Mouse (Mus musculus): ENCODE measurements around the gene Vmn1r76. TPM values are rescaled to one million over a fixed set of nuclear protein-coding genes. Genes with fewer than 3 reads are reported as not detected.

Gene Vmn1r76
- not detected in 2 replicates for polyA plus RNA-seq (2014; fragmentation: Nextera tagmentation; extraction: Ambion mirVana)

GRCm38 (mm10) chr7:11938113-11938512 is at the start of gene Vmn1r76:
TSS of gene Vmn1r76 (minus strand) at chr7:11938213.
- DNase-seq (no peak), ATAC-seq (ENCODE audit: insufficient read depth) (no peak)
- TF ChIP-seq CTCF (IDR thresholded peaks at IDR 0.05; ENCODE audit: low read depth) = no peak
- no peak within 1 kb of the TSS for H3K27ac ChIP-seq (ENCODE audit: low read depth)
- H3K9me3 ChIP-seq (ENCODE audit: low read depth, low read length) = peaks cover 5% of the 10 kb centered on the region; the same call in 1 of the 2 replicates
- H3K36me3 ChIP-seq (ENCODE audit: insufficient read depth) = no peaks in the 10 kb centered on the region
- H3K4me1 ChIP-seq (ENCODE audit: insufficient read depth) = no peaks in the 10 kb centered on the region
- no peak within 1 kb of the TSS for H3K4me3 ChIP-seq (ENCODE audit: low read depth, low read length)
- no peak within 1 kb of the TSS for H3K4me2 ChIP-seq
- no peak within 1 kb of the TSS for H3K9ac ChIP-seq
- no peaks in the 10 kb centered on the region for H3K27me3 ChIP-seq (ENCODE audit: insufficient read depth, low read length)

GRCm38 (mm10) chr7:11972611-11973010 is 34.6 kb upstream of the Vmn1r76 start:
- TF ChIP-seq CTCF (IDR thresholded peaks at IDR 0.05; ENCODE audit: low read depth) = no peak
- ATAC-seq (ENCODE audit: insufficient read depth) (no peak), DNase-seq (no peak)
- H3K27me3 ChIP-seq (ENCODE audit: insufficient read depth, low read length) = no peaks in the 10 kb centered on the region
- no peaks in the 10 kb centered on the region; the same call in 1 of the 2 replicates for H3K9me3 ChIP-seq (ENCODE audit: low read depth, low read length)
- no peaks in the 10 kb centered on the region for H3K4me1 ChIP-seq (ENCODE audit: insufficient read depth)
- H3K4me2 ChIP-seq = no peak overlapping the region
- no peak overlapping the region for H3K27ac ChIP-seq (ENCODE audit: low read depth)
- H3K9ac ChIP-seq = no peak overlapping the region
- H3K4me3 ChIP-seq (ENCODE audit: low read depth, low read length) = no peak overlapping the region
- no peaks in the 10 kb centered on the region for H3K36me3 ChIP-seq (ENCODE audit: insufficient read depth)

GRCm38 (mm10) chr7:11947991-11948390 is 10.0 kb upstream of the Vmn1r76 start:
- peaks cover 4% of the 10 kb centered on the region; the same call in 1 of the 2 replicates for H3K9me3 ChIP-seq (ENCODE audit: low read depth, low read length)
- no peak overlapping the region for H3K4me2 ChIP-seq
- TF ChIP-seq CTCF (IDR thresholded peaks at IDR 0.05; ENCODE audit: low read depth) = no peak

GRCm38 (mm10) chr7:11874330-11874729 is 63.7 kb downstream of the Vmn1r76 start, which contains the start of gene Vmn1r75:
TSS of gene Vmn1r75 (plus strand) at chr7:11874630.
- no peak within 1 kb of the TSS for H3K27ac ChIP-seq (ENCODE audit: low read depth)
- no peak within 1 kb of the TSS for H3K4me2 ChIP-seq
- no peak within 1 kb of the TSS for H3K9ac ChIP-seq
- ATAC-seq (ENCODE audit: insufficient read depth) (no peak), DNase-seq (no peak)
- H3K9me3 ChIP-seq (ENCODE audit: low read depth, low read length) = no peaks in the 10 kb centered on the region
- H3K4me1 ChIP-seq (ENCODE audit: insufficient read depth) = no peaks in the 10 kb centered on the region
- TF ChIP-seq CTCF (IDR thresholded peaks at IDR 0.05; ENCODE audit: low read depth) = no peak
- no peaks in the 10 kb centered on the region for H3K36me3 ChIP-seq (ENCODE audit: insufficient read depth)
- H3K4me3 ChIP-seq (ENCODE audit: low read depth, low read length) = no peak within 1 kb of the TSS
- H3K27me3 ChIP-seq (ENCODE audit: insufficient read depth, low read length) = no peaks in the 10 kb centered on the region

More at GRCm38 (mm10) chr7:11947991-11948390, 10.0 kb upstream of the Vmn1r76 start:
- DNase-seq = no peak
- no peak overlapping the region for H3K27ac ChIP-seq (ENCODE audit: low read depth)
- no peak overlapping the region for H3K4me3 ChIP-seq (ENCODE audit: low read depth, low read length)
- H3K27me3 ChIP-seq (ENCODE audit: insufficient read depth, low read length) = no peaks in the 10 kb centered on the region
- H3K36me3 ChIP-seq (ENCODE audit: insufficient read depth) = no peaks in the 10 kb centered on the region
- no peaks in the 10 kb centered on the region for H3K4me1 ChIP-seq (ENCODE audit: insufficient read depth)
- no peak overlapping the region for H3K9ac ChIP-seq
- 81% methylated on average over 3 of the region's 3 CpGs for WGBS
- ATAC-seq (ENCODE audit: insufficient read depth) = no peak

Other genes with a start within 250 kb of the Vmn1r76 start
- gene Vmn1r73, start 207.9 kb downstream of the Vmn1r76 start, polyA plus RNA-seq (2014; fragmentation: Nextera tagmentation; extraction: Ambion mirVana) = not detected in 2 replicates
- gene Vmn1r74, start 104.2 kb downstream of the Vmn1r76 start, polyA plus RNA-seq (2014; fragmentation: Nextera tagmentation; extraction: Ambion mirVana) = not detected in 2 replicates
- gene Vmn1r75, start 63.6 kb downstream of the Vmn1r76 start, polyA plus RNA-seq (2014; fragmentation: Nextera tagmentation; extraction: Ambion mirVana) = not detected in 2 replicates
- gene Vmn1r77, start 98.5 kb upstream of the Vmn1r76 start, polyA plus RNA-seq (2014; fragmentation: Nextera tagmentation; extraction: Ambion mirVana) = not detected in 2 replicates
- gene Vmn1r78, start 212.0 kb upstream of the Vmn1r76 start, polyA plus RNA-seq (2014; fragmentation: Nextera tagmentation; extraction: Ambion mirVana) = not detected in 2 replicates
- gene Vmn1r79, start 233.1 kb upstream of the Vmn1r76 start, polyA plus RNA-seq (2014; fragmentation: Nextera tagmentation; extraction: Ambion mirVana) = not detected in 2 replicates